Mouse (Mus musculus) lung, adult 2 months (tissue): Measurements from ENCODE around the gene Hnrnpd. TPM values are rescaled to one million over a fixed set of nuclear protein-coding genes. Genes with fewer than 3 reads are reported as not detected.

Experiments
- DNase-seq: peaks from one replicate; pipeline ENCODE4 v3.0.0; 2022
- H3K4me1 ChIP-seq: fragments of 200-500 bp; 2 replicates; pipeline ENCODE4 v1.6.1; 2011; ENCODE audit warnings: low read length; ENCODE audit not compliant: control insufficient read depth, insufficient read depth
- H3K4me3 ChIP-seq: fragments of 200-500 bp; replicated peaks from 2 replicates; pipeline ENCODE3; 2011; ENCODE audit warnings: low read depth, mild to moderate bottlenecking, control low read depth, low read length; ENCODE audit errors: extremely low read depth
- CTCF ChIP-seq: fragments of 200-500 bp; IDR thresholded peaks from 2 replicates; pipeline ENCODE4 v1.5.1; 2011; ENCODE audit warnings: mild to moderate bottlenecking, low read length, control low read depth; ENCODE audit not compliant: insufficient read depth
- POLR2A ChIP-seq: fragments of 200-500 bp; IDR thresholded peaks from 2 replicates; pipeline ENCODE4 v1.6.1; 2011; ENCODE audit warnings: low read depth, mild to moderate bottlenecking, control low read depth, low read length, borderline replicate concordance; ENCODE audit errors: extremely low read depth
- WGBS: fragments of 180-500 bp; shearing (Covaris S2); methylation state at CpG from one replicate; pipeline ENCODE4 v1.1.7; 2018; 5-methylcytosine and 5-hydroxymethylcytosine counted together
- polyA plus RNA-seq: library from polyadenylated mRNA; depleted of rRNA; stranded (reverse); fragments of >200 nt; gene quantifications from 2 replicates; pipeline ENCODE4 v1.2.3, GENCODE M21; 2012

Hnrnpd gene
- polyA plus RNA-seq, 1 experiment: 28.5 TPM

DNA sequence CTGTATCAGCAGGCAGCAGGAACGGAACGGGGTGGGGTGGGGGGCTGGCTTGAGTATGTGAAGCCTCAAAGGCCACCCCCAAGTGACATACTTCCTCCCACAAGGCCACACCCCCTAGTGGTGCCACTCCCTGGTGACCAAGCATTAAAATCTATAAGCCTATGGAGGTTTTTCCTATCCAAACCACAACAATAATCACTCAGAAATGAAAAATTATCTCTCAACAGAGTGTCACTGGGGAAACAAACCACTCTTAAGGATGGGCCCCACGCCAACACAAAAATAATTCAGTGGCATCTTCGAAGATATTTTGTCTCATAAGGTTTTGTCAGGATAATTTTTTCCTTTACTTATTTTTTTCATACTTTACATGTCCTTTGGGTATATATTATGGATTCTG lies 25.2 kb upstream of the Hnrnpd start:
- WGBS: 83% methylated on average over 4 of the region's 4 CpGs

GRCm38 (mm10) chr5:100000500-100000899 lies 21.8 kb upstream of the Hnrnpd start:
- H3K4me1 ChIP-seq: no peaks in the 10 kb centered on the region
- TF ChIP-seq POLR2A: no peak
- TF ChIP-seq CTCF: no peak
- 51% methylated on average over 8 of the region's 8 CpGs for WGBS
- no peak overlapping the region for H3K4me3 ChIP-seq
- no peak for DNase-seq

More for the DNA sequence above, 25.2 kb upstream of the Hnrnpd start:
- no peak for DNase-seq
- no peaks in the 10 kb centered on the region for H3K4me1 ChIP-seq
- no peak overlapping the region for H3K4me3 ChIP-seq
- no peak for TF ChIP-seq POLR2A
- no peak for TF ChIP-seq CTCF

GRCm38 (mm10) chr5:100000048-100000447 lies 21.3 kb upstream of the Hnrnpd start:
- no peak for DNase-seq
- Histone ChIP-seq H3K4me3 (no peak overlapping the region), H3K4me1 (no peaks in the 10 kb centered on the region)
- 74% methylated on average over 7 of the region's 7 CpGs for WGBS
- TF ChIP-seq POLR2A (no peak), CTCF (no peak)

- 94% methylated on average over 3 of the region's 3 CpGs for WGBS
- TF ChIP-seq CTCF (no peak), POLR2A (no peak)
- DNase-seq: no peak
- H3K4me1 ChIP-seq: no peaks in the 10 kb centered on the region
- H3K4me3 ChIP-seq: no peak overlapping the region
Observed at GRCm38 (mm10) chr5:99994680-99995079, 15.9 kb upstream of the Hnrnpd start.

DNA sequence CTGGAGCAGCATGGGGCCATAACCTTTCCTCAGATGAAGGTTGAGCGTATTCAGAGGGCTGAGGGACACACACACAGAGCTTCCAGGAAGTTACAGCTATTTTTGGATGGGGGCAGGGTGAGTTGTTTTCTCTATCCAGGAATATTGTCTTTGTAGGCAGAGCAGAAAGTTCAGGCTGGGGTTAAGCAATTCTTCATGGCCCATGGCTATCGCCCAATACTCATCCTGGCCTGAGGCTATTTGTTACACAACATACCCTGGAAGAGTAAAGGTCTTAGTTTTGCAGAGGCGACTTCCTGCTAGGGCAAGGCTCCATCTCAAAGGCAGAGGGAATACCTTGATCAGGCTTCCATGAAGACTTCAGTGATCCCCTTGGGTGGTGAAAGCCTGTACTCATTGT lies 15.4 kb upstream of the Hnrnpd start:
- WGBS: 52% methylated on average over 3 of the region's 3 CpGs
- no peaks in the 10 kb centered on the region for H3K4me1 ChIP-seq
- no peak overlapping the region for H3K4me3 ChIP-seq
- TF ChIP-seq CTCF (no peak), POLR2A (no peak)
- DNase-seq: no peak

DNA sequence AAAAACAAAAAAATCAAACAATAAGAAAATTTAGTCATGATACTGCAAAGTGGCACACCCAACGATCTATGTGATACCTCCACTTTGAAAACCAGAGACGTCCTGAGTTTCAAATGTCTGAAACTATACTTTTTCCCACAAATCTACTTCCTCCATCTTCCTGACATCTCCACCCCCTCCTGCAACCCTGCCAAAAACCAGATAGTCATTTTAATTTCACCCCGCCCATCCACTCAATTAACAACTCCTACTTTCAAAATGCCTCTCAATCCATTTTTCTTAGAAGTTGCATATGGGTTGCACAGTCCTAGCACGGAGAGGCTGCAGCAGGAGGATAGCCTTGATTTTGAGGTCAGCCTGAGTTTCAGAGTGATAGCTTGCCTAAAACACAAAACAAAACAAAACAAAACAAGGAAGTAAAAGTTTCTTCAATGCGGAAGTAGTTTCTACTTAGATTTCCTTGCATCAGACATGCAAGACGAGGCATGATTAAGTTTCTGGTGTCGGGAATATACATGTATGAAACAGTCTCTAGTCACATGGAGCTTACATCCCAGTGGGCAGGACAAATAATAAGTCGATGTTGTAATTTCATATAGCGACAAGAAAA lies 4.8 kb upstream of the Hnrnpd start:
- Histone ChIP-seq H3K4me1 (no peaks in the 10 kb centered on the region), H3K4me3 (peak overlapping the region; percentile 42)
- no peak for DNase-seq
- no peak for TF ChIP-seq POLR2A
- no peak for TF ChIP-seq CTCF
- WGBS: 62% methylated on average over 9 of the region's 9 CpGs

DNA sequence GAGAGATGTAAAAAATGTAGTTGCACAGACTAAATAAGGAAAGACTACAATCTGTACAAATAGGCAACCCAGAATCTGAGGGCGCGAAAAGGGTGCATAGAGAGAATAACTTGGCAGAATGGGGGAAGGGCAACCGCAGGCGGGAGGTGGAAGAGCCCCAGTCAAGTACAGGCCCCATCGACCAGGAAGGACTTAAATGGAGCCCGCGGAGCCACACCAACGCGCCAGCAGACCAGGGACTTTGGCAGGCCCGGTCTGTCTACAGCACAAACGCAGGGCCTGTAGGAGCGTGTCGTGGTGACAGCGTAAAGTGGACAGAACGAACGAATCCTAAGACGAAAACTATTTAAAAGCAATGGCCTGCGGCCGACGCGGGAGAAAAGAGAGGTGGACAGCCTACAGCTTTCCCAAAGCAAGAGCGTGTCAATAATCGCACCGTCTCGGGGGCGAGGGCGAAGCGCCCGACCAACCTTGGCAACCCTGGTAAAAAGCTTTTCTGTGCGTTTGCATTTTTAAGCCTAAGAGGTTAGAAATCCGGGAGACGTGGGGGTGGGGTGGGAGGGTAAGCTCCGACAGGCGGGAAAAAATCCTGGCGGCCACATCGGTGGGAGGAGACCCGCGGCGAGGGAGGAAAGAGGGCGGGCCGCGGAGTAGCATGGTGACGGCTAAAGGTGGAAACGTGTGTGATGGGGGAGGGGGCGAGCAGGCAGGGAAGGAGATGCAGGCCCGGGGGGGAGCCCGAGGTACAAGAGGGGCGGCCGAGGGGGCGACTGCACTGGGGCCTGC lies 1.0 kb downstream of the Hnrnpd start:
- H3K4me1 ChIP-seq: peaks cover 9% of the 10 kb centered on the region
- TF ChIP-seq CTCF (no peak), POLR2A (no peak)
- under 1% methylated on average over 46 of the region's 50 CpGs for WGBS
- DNase-seq: peak; percentile 77
- H3K4me3 ChIP-seq: peak overlapping the region; percentile 100

- WGBS: 3% methylated on average over 8 of the region's 8 CpGs
Observed at GRCm38 (mm10) chr5:99976334-99976955, 2.3 kb downstream of the Hnrnpd start.

DNA sequence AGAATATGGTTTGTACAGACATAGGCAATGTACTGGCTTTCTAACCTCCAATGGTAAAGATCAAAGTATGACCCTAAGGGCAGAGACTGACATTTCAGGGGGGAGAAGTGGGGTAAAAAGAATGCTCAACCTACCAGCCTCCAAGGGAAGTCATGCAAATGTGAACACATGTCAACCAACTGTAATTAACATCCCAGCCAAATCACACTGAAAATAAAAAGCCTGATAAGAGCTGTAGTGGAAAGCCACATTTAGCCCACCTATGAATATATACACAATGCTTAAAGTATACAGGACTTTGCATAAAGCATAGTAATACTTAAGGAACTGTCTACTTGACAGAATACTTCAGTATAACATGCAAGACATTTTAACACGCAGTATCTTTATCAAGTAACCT lies 3.0 kb downstream of the Hnrnpd start:
- Histone ChIP-seq H3K4me3 (no peak overlapping the region), H3K4me1 (peaks cover 9% of the 10 kb centered on the region)
- no peak for DNase-seq
- no peak for TF ChIP-seq CTCF
- no peak for TF ChIP-seq POLR2A
- 39% methylated on average over 1 of the region's 1 CpGs for WGBS

More at GRCm38 (mm10) chr5:99976334-99976955, 2.3 kb downstream of the Hnrnpd start:
- TF ChIP-seq POLR2A (no peak), CTCF (no peak)
- Histone ChIP-seq H3K4me3 (peak overlapping the region; percentile 42), H3K4me1 (peaks cover 9% of the 10 kb centered on the region)
- no peak for DNase-seq

- 32% methylated on average over 4 of the region's 4 CpGs for WGBS
- no peak for DNase-seq
- TF ChIP-seq POLR2A (no peak), CTCF (no peak)
- Histone ChIP-seq H3K4me1 (peaks cover 9% of the 10 kb centered on the region), H3K4me3 (no peak overlapping the region)
Observed at GRCm38 (mm10) chr5:99975061-99975460, 3.7 kb downstream of the Hnrnpd start.
